Mouse (Mus musculus): ENCODE measurements around the gene Layn.

Layn gene

DNA sequence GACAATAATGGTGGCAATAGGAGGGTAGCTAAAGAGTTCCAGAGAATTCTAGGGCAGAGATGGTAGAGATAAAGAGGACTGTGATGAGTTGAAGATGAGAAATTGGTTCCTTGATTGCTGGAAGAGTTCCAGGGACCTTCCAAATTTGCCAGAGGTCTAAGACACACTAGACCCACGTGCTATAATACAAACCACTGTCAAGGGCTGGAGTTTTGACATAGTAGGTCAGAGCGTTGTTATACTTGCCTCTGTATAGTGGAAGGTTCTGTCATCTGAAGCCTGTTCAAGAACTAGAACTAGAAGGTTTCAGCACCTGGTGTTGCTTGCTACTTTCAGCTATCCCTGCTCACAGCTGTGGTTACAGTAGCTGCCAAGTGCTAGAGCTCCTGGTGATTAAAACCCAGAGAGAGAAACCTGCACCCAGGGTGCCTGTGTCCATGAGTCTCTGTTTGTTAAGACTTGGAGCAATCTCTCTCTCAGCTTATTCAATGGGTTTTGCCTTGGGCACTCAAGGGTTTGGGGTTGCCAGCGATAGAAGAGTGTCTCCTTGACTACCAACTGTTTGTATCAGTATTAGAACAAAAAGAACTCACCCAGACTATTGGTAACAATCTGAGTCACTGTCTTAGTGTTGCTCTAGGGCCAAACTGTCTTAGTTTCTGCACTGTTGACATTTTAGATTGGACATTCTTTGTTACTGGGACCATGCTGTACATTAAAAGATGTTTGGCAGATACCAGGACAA lies 43.9 kb downstream of the Layn start:
- no peak for DNase-seq (ENCODE audit: extremely low read depth, insufficient read length, low spot score)

DNA sequence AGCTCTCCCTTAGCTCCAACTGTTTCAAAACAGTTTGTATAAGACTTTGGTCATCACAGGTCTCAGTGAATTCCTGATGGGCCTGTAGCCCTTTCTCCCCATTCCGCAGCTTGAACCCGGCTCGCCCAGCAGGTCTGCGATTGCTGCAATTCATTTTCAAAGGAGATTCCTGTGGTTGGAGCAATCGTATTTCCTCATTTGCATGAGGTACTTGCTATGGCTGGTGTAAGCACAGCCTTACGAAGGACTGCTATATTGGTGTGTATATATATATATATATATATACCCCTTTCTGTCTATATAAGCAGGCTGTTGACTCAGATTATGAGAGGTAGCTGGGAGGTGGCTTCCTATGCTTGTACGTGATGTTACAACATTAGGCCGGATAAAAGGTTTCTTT lies 44.6 kb downstream of the Layn start:
- no peak for DNase-seq (ENCODE audit: extremely low read depth, insufficient read length, low spot score)

DNA sequence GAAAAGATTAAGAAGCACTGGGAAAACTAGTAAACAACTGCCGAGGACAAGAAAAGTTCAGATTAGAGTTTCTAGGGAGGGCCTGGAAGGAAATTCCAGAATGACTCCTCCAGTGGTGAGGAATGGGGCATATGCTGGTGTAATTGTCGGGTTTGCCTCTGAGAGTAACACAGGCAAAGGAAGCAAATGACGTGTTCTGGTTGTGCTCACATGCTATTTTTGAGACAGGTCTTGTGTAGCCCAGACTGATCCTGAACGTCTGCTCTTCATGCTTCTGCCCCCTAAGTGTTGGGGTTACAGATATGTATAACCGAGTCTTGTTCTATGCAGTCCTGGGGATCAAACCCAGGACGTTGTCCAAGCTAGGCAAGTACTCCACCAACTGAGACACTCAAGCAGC lies 45.3 kb downstream of the Layn start:
- no peak for DNase-seq (ENCODE audit: extremely low read depth, insufficient read length, low spot score)

DNA sequence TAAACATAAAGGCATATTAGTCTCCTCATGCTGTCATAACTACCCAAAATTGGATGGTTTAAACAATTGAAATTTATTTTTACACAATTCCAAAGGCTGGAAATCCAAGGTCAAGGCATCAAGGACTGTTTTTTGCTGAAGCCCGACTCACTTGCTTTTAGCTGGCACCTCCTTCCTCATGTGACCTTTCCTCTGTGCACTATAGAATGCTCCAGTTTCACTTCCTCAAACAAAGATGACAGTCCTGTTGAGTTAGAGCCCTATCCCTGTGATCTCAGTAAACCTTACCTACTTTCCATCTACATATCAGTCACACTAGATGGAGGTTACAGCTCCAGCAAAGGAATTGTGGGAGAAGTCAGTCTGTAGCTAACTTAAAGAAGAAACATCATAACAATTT lies 46.7 kb downstream of the Layn start:
- DNase-seq (ENCODE audit: extremely low read depth, insufficient read length, low spot score): no peak

DNA sequence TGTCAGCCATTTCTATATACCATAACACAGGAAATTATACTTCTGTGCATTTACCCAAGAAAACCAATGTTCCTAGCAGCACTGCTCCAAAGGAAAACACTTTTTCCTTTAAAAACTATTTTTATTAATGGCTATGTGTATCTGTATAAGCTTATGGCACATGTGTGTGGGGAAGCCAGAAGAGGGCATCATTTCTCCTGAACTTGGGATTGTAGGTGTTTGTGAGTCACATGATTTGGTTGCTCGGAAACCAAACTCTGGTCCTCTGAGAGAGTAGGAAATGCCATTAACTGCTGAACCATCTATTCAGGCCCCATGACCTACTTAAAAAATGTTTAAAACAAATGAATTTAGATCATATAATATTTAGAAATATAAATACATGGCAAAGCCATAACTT lies 49.9 kb downstream of the Layn start:
- DNase-seq (ENCODE audit: extremely low read depth, insufficient read length, low spot score): no peak

DNA sequence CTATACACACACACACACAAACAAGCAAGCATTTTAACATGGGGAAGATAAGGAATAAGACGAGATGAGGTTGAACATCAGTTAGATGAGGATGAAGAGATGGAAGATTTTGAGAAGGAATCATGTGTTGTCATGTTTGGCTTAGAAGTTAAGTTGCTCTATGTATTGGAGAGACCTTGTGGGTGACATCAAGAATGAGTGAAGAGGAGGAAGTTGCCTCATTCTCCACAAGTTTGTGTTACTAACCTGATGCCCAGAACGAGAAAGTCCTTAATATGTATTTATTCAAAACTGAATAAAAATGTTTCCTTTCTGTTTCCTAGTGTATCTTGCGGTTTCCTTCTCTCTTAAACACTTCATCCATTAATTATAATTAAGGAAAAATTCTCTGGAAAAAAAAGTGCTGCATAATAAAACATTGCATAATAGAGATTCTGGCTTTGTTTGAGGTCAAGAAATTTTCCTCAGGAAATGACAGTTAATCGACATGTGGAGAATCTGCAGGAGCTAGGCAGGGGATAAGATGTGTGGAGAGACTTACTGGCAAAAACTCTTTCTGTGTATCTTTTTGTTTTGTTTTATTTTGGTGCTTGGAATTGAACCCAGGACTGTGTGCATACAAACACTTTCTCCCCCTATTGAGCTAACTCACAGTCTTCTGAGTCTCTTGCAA lies 55.6 kb downstream of the Layn start:
- DNase-seq (ENCODE audit: extremely low read depth, insufficient read length, low spot score): no peak

DNA sequence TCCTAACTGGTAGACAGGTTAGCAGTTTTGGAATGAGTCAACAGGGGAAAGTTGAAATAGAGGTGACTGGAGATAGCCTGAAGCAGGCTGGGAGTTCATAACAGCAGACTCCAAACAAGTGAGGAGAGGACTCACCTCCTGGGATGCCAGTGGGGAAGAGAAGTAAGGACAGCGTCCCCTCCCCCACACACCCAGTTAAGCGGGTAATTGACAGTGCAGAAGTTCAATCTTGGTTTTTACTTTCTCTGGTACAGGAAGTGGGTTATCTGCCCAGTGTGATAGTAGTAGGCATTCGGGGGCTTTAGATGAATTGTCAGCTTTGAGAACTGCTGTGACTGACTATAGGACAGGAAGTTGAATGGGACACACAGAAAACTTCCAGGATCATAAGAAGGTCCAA lies 56.5 kb downstream of the Layn start:
- DNase-seq (ENCODE audit: extremely low read depth, insufficient read length, low spot score): no peak

DNA sequence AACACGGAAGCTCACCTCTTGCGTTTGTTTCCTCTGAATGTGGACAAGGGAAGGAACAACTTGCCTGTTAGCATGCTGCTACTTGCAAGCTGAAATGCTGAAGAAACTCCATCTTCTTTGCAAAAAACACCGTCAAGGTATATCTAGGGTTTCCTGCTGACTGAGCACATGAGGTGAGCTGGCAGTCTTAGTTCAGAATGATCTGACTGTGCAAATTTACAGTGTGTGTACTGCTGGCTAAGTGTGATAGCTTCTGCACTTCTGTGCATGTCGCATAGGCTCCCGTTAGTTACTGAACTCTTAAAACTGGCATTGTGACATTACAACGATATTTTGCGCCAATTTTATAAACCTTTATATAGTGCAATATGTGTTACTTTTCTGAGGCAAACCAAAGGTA lies 57.2 kb downstream of the Layn start:
- no peak for DNase-seq (ENCODE audit: extremely low read depth, insufficient read length, low spot score)

DNA sequence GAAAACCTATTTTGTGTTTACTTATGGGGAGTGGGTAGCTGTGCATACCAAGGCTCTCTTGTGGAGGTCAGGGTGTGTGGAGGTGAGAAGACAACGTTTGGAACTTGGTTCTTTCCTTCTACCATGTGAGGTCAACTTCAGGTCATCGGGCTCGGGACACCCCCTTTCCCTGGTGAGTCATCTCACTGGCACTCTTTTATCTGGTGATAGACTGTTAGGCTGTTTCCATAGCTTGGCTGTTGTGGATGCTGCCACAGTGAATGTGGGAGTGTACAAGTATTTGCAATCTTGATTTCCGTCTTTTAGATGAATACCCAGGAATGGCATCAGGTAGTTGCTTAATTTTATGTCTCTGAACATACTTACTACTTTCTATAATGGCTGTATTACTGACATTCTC lies 61.2 kb downstream of the Layn start:
- peak; percentile 27 for DNase-seq (ENCODE audit: extremely low read depth, insufficient read length, low spot score)

DNA sequence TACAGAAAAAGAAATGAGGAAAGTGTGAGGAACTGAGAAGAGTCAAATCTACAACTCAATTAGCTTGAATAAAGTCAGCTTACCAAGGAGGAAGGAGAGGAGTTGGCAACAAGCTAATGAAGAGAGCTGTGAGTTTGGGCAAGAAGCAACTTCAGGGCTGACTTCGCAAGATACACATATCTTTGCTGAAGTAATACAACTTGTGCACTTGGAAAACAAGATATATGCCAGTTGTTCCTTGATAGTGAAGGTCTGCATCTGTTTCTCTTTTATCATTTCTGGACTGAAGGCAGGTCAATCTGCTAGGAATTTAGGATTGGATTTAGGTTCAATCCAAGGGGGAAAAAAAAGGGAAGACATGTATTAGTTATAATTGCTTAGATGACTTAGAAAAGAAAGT lies 63.2 kb downstream of the Layn start:
- DNase-seq (ENCODE audit: extremely low read depth, insufficient read length, low spot score): no peak

DNA sequence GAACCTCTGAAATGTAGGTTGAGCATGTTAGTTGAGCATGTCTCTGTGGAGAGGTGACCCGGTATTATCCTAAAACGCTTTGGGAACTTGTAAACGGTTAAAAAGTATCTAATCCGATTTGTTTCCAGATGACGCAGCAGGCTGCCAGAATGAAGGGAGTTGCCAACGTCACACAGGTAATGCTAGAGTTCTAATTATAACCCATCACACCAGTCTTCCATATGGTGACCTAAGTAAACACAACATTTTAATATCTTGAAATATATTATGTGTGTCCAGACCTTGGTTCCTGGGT lies 67.3 kb downstream of the Layn start:
- no peak for DNase-seq (ENCODE audit: extremely low read depth, insufficient read length, low spot score)

DNA sequence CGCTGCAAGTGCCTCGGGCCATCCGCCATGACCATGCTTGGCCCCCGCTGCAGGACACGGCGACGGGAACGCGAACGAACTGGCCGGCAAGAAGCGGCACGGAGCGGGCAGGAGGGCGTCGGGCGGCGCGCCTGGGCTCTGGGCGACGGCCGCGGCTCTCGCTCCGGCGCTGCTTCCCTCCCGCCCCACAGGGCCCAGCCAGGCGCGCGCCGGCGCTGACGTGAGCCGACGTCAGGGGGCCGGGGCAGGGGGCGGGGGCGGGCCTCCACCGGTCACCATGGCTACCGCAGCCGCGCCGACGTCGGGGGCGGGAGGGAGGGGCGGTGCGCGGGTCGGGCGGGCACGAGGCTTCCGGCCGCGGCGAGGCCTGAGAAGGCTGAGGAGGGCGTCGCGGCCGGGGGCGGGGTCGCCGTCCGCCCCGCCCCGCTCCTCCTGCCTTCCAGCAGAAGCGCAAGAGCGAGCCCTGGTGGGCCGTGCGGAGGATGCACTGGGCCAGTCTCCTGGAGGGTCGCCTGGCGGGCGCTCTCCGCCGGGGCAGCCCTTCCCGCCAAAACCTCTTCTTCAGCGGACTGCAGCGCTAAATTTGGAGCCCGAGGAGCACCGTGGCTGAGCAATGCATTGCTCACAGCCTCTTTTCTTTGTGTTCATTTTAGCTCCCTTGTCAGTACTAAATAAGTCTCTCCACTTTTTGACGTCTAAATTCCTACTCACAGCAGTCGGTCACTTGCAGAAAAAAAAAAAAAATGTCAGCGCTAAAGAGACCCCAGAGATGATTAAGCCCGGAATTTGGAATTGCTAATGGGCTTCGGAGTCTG lies 67.8 kb downstream of the Layn start, which contains the start of gene Sik2:
Sik2 (minus strand) TSS at position 233 of the 815 bp plus-strand sequence.
- peak; percentile 96 for DNase-seq (ENCODE audit: extremely low read depth, insufficient read length, low spot score)

DNA sequence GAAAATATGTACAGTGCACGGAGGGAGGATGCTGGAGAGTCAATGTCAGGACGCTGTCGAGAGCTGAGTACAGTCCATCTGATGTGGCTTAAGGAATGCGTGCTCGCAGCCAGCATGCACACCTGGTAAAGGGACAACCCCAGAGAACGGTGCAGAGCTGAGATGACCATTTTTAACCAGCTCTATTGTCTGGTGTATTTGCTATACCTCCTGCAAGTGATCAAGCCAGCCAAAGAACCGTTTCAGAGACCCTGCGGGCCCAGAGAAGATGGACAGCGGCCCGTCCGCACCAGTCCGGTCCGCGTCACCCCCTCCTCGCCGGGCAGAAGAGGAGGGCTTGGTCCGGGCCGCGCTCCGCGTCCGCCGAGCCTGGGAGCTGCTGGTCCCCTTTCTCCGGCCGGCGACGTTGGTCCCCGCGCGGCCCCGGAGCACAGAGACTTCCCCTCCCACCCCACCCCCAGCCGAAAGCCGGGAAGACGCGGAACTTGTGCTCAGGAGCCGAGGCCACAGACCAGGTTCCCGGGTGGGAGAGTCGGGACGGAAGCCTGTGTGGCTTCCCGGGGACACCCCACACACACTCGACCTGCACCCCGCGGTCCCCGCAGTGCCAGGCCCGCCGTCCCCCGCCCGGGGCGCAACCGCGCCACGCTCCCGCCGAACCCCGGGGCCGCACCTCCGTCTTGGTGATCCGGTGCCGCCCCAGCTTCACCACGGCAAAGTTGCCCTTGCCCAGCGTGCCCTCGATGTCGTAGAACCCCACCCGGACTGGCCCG lies 68.6 kb downstream of the Layn start:
- no peak for DNase-seq (ENCODE audit: extremely low read depth, insufficient read length, low spot score)

DNA sequence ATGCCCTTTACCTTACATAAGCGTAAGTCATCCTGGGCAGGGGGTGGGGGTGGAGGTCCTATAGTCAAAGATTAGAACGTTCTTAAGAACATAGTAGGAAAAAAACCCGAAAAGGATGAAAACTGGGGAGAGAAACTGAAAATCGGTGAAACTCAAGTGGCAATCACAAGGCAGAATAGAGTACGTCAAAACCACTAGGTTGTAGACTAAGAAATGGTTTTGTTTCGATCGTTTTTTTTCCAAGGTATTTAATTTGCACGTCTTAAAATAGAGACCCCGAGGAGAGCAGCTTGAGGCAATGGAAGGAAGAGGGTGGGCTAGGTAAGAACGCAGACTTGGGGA lies 69.2 kb downstream of the Layn start:
- DNase-seq (ENCODE audit: extremely low read depth, insufficient read length, low spot score): peak; percentile 12

DNA sequence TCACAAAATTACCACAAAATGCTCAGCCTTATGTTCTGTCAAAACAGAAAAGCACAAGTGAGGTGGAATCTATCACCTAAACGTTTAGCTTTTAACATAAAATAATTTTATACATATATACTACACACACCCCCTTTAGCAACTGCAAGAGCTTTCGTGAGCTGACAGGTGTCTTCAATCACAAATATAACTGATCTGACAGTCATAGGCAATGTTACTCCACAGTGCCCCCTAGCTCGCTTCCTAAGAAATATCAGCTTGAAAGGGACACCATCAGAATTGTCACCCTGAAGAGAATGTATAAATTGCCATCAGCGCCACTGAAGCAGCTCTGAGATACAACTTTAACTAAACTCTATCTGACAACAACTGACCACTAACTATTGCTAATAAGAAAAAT lies 70.0 kb downstream of the Layn start:
- peak; percentile 13 for DNase-seq (ENCODE audit: extremely low read depth, insufficient read length, low spot score)
